Mouse (Mus musculus) lung, postnatal 10 days (tissue): ENCODE measurements at regions not wholly inside any gene's neighbourhood (a gene's known extent, or its start where the extent isn't known, plus 50 kb on each side); places are given as distances from the start of the nearest gene placed in this dataset.

Experiments used
- DNase-seq: peaks from one replicate; pipeline ENCODE4 v3.0.0; 2021

GRCm38 (mm10) chr9:76734387-76734786 lies 167.5 kb upstream of the Fam83b start:
- no peak for DNase-seq

DNA sequence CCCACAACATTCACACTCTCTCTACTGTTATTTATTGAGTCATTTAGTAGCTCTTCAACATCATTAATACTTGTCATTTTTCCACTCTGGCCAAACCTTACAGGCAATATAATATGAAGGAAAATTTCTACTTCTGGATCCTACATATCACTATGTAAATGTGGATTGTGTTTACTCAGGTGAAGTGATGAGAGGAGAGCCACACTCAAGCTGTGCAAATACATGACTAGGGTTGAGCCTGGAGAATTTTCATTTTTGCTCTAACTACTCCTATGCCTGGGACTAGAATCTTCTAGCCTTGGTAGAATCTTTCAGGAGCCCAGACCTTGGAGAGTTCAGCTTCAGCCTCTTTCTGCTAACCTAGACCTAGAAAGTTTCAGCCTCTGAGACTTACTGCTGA lies 166.9 kb upstream of the Fam83b start:
- DNase-seq, result no peak

- DNase-seq, result no peak
These were observed 156.0 kb upstream of the Fam83b start for GRCm38 (mm10) chr9:76722881-76723280.

- DNase-seq, result no peak
These were observed 148.9 kb upstream of the Fam83b start for GRCm38 (mm10) chr9:76715852-76716251.

DNA sequence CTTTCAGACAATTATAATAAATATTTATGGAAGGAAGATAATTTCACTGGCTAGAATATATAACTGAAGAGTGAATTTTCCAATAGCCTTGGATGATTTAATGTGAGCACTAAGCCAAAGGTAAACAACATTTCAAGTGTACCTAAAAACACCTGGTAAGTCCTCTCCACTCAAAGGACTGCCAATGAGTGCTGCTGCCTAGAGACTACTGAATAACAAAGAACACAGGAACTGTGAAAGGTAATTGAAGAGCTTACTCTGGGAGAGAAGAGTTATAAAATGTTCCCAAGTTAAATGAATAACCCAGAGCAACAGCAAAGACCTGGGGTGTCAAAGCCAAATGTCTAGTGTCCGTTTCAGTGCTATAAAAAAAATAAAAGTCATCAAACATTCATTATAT lies 139.5 kb upstream of the Fam83b start:
- DNase-seq, result no peak

GRCm38 (mm10) chr9:76705786-76706185 lies 138.9 kb upstream of the Fam83b start:
- no peak for DNase-seq

DNA sequence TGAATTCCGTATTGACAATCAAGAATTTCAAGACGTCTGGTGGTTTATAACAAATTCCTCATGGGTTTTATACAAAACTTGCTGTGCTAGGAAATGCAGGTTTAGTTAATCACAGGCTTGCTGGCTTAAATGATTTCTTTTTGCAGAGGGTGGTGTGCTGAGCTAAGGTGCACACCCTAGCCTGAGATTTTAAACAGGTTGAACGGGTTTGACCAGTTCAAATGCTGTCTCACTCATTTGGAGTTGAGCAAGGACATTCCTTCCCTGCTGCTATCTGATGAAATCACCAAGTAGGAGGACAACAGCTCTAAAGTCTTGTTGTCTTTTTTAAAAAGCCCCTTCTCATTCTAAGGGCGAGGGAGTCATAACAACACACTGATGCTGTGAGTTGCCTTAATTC lies 128.6 kb upstream of the Fam83b start:
- DNase-seq, result peak; percentile 22

DNA sequence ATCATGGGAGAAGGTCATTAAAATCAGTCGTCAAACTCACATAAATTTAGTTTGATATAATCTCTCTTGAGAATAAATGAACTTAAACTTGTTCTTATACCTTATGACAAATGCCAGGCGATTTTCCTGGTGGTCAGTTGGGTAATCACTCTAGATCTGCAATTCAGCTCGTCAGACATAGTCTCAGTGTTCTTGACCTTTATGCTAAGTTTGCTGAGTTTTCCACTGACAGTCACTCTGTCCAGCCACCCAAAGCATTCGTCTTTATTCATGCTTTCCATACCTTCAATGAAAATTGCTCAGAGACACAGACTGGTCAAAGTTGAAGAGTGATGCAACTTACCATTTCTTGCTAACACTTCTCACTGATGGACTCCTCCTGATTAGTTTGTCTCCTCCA lies 126.1 kb upstream of the Fam83b start:
- no peak for DNase-seq

- peak; percentile 59 for DNase-seq
These were observed 93.9 kb upstream of the Fam83b start for GRCm38 (mm10) chr9:76660848-76661247.

DNA sequence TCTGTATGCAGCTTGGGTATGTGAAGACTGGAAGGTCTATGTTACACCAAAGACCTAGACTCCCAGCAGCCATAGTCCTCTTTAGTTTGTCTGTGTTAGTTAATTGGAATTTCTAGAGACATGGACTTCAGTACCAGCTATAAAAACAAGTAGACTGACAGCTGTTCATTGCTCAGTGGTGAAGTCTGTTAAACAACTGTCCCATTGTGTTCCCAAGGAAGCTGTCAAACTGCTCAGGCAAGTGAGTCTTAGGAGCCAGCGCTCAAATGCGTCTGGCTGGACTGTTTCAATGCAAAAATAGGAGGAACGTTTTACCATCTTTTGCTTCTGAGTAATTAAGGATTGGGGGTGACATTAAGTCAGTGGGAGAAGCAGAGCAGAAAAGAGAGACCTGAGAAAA lies 92.9 kb upstream of the Fam83b start:
- no peak for DNase-seq

GRCm38 (mm10) chr9:76653311-76653710 lies 86.4 kb upstream of the Fam83b start:
- no peak for DNase-seq

- DNase-seq, result no peak
These were observed 82.6 kb upstream of the Fam83b start for GRCm38 (mm10) chr9:76649484-76649883.

DNA sequence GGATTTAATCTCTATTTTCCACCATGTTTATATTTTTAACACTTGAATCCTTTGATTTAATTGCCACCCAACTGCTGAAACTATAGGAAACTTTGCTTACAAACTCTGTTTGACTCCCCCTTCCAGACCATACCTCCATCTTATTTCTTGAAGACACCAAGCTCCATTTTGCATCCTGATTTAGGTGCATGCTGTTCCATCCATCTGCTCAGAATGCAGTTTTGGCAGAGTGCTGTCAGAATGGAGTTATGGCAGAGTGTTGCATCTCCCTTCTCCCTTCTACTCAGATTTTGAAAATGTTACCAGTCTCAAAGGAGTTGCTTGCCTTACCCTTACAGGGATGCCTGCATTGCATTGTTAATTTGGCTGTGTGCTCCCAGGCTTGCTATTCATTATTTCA lies 79.5 kb upstream of the Fam83b start:
- no peak for DNase-seq
